Mouse (Mus musculus) telencephalon, adult 2 months (tissue): ENCODE measurements around the gene Map4.
"Not testable (repeated sequence)": the region's sequence is repeated elsewhere in the genome, so short reads cannot be mapped to it uniquely, and the experiment has no call there.

ENCODE experiments used
- DNase-seq: peaks from one replicate; pipeline ENCODE4 v3.0.0-alpha.2; 2011; ENCODE audit warnings: low read depth, low spot score

The Map4 gene

DNA sequence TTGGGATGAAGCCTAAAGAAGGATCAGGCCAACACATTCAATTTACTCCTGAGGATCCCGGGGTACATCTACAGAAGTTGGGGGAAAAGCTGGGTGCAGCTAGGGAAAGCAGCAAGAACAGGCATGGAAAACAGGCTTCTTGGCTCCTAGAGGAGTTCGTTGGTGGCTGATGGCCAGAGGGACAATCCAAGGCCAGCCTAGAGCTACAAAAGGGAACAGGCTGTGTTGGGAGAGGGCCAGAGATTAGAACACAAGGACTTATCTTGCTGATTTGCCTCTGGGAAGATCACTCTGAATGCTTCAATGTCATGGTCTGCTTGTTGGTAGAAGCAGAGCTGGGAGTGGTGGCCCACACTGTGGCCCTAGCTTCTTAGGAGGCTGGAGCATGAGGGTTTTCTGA lies 13.3 kb upstream of the Map4 start:
- no peak for DNase-seq

DNA sequence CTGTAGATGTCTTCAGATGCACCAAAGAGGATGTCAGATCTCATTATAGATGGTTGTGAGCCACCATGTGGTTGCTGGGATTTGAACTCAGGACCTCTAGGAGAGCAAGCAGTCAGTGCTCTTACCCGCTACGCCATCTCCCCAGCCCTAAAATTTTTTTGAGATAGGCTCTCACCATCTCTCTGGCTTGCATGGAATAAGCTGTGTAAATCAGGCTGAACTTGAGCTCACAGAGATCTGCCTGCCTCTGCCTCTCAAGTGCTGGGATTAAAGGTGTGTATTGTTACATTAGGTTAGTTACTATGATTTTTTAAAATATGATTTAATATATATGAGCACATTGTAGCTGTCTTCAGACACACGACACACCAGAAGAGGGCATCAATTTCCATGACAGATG lies 2.1 kb upstream of the Map4 start:
- no peak for DNase-seq

DNA sequence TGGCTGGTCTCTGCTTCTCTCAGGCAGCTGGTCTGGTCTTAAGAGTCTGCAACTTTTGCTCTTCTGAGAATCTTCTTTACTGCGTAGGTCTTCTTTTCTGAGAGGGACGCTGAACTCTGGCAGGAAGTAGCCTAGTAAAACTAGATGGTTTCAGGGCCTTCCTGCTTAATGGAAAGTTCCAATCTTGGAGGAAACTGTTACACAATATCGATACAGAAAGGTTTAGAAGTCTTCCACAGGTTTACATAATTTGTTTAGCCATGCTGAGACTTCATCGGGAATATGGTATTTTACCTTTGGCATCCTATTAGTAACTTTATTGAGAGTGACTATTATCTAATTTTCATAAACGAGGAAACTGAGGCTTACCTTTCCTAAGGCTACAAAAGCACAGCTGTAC lies 1.2 kb upstream of the Map4 start:
- no peak for DNase-seq

DNA sequence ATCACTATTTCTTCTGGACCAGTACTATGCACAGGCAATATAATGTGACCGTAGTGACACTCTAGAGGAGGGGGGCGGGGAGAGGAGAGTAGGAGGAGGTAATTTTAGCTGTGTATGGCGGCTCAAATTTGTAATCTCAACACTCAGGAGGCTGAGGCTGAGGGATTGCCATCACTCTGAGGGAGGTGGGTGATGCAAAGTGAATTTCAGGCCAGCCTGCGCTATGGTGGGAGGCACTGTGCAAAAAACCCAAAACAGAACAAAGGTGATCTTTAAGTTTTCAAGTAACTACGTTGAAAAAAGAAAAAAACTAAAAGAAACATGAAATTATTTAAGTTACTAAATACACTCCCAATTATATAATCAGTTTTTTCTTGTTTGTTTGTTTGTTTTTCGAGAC lies 508 bp upstream of the Map4 start:
- DNase-seq, result no peak

- no peak for DNase-seq
Measured at GRCm38 (mm10) chr9:109932361-109932755, 1.1 kb downstream of the Map4 start.

DNA sequence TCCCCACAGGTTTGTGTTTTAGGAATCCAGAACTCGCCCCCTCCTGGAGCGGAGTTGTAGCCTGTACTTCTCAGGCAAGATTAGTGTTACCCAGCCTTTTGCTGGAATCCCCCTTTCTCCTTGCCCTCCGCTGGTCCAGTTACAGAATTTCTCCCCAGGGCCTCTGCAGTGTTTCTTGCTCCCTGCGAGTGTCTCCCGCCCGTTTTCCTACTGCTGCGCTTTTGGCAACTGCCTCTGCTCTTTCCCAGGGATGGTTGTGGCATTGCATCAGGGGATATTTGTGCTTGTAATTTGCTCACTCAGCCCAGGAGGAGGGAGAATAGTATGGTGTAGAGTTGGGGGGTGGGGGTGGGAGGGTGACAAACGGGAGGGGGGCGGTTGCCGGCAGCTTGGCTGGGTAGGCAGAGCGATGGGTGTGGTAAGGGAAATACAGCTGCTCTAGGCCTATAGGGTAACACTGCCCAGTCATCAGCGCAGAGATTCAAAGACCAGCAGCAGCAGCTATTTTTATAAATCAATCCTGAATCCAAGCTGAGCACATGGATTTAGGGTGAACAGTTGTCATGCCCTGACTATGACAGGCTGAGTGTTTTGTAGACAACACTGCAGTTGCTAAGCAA lies 1.6 kb downstream of the Map4 start:
- DNase-seq, result peak; percentile 62

GRCm38 (mm10) chr9:109939401-109939800 lies 8.1 kb downstream of the Map4 start:
- DNase-seq, result no peak

- no peak for DNase-seq
Measured at GRCm38 (mm10) chr9:109942796-109943195, 11.5 kb downstream of the Map4 start.

DNA sequence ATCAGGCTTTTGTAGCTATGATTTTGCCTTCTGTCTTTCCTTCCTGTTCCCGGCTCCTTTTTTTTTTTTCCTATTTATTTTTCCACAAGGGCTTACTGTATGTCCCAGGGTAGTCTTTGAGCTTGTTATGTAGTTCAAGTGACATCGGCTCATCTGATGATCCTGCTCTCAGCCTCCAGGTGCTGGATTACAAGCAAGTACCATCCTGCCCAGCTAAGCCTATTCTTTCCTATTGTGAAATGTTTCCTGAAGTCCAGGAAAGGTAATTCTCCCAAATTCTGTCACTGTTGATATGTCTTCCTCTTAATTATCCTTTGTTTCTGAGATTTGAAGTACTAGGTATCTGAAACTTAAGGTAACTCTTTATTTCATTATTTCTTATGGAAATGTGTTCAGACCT lies 13.5 kb downstream of the Map4 start:
- no peak for DNase-seq

GRCm38 (mm10) chr9:109948546-109948945 lies 17.3 kb downstream of the Map4 start:
- no peak for DNase-seq

DNA sequence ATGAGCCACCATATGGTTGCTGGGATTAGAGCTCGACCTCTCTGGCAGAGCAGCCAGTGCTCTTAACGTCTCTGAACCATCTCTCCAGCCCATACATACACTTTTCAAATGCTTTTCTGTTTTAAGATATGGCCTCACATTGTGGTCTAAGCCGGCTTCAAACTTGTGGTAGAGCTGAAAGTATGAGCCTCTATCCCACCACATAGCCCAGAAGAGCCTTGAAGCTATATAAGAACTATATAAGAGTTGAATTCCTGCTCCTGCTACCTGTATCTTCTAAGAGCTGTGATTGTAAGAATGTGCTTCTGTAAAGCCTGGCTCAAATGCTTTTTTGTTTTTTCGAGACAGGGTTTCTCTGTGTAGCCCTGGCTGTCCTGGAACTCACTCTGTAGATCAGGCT lies 18.5 kb downstream of the Map4 start:
- DNase-seq, result no peak

- DNase-seq, result no peak
Measured at GRCm38 (mm10) chr9:109953538-109953937, 22.3 kb downstream of the Map4 start.

- no peak for DNase-seq
Measured at GRCm38 (mm10) chr9:109954631-109955030, 23.4 kb downstream of the Map4 start.

GRCm38 (mm10) chr9:109959456-109960150 lies 28.3 kb downstream of the Map4 start:
- no peak for DNase-seq

- DNase-seq, result no peak
Measured at GRCm38 (mm10) chr9:109960593-109960992, 29.3 kb downstream of the Map4 start.

DNA sequence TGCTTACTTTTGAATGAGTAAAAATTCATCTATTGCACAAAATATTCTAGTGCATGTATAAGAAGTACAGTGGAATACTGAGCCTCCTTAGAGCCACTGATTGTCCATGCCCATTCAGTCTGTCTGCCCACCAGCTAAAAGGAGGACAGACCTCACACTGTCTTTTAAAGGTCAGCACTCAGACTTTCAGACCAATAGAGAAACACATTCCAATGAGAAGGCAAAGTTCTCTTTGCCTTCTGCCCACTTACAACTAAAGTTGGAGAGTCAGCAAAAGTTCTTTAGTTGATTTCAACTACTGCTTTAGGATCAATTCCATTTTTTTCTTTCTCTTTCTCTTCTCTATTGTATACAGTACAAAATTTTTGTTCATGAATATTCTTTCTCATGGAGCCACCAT lies 33.5 kb downstream of the Map4 start:
- DNase-seq, result no peak

DNA sequence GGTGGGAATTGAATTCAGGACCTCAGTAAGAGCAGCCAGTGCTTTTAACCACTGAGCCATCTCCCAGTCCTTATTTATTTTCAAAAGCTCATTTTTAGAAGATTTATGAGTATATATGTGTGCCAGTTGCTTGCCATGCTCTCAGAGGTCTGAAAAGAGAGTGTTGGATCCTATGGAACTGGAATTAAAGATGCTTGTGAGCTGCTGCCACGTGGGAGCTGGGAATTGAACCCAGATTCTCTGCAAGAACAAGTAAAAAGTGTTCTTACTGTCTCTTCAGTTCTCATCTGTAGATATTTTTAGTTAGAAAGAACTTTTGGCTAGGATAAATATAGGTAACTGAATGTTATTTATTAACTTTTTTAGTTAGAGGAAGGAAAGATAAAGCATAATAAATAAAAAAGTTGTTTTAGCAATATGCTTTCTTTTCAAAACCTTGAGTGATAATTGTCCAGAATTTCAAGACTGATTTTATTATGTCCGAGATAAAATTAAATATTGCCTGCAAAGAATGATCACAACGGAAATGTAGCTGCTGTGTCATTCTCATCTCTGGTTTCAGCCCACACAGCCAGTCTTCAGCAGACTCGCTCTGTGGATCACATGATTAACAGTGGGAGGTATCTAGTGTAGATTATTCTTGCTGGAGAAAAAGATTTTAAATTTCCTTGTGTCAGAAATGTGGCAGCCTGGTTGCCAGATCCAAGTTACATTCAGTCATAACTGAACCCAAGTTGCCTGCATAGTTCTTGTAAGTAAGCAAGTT lies 37.3 kb downstream of the Map4 start:
- peak; percentile 82 for DNase-seq

- peak; percentile 50 for DNase-seq
Measured at GRCm38 (mm10) chr9:109969181-109969580, 37.9 kb downstream of the Map4 start.

DNA sequence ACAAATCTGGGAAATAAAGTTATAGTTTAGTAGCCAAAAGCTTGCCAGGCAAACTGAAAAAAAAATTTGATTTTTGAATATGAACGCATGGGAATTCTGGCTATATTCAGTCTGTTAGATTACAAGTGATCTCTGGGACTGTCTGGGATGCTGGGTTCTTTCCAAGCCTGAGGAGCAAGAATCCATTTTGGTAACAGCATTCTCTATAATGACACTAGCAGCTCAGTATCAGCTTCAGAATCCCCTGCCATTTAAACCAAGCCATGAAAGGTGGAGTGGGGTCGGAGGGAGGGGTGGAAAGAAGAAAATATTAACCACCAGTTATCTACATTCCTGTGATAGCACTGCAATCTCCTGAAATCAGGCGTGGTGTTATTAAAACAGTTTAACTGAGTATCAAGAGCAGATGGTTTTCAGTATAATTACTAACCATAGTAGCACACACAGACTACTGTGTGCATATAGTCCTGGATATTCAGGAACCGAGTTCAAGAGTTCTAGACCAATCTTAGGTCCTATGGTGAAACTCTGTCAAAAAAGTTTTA lies 38.6 kb downstream of the Map4 start:
- DNase-seq, result no peak

- not testable (repeated sequence) for DNase-seq
Measured at GRCm38 (mm10) chr9:109971711-109972110, 40.5 kb downstream of the Map4 start.

DNA sequence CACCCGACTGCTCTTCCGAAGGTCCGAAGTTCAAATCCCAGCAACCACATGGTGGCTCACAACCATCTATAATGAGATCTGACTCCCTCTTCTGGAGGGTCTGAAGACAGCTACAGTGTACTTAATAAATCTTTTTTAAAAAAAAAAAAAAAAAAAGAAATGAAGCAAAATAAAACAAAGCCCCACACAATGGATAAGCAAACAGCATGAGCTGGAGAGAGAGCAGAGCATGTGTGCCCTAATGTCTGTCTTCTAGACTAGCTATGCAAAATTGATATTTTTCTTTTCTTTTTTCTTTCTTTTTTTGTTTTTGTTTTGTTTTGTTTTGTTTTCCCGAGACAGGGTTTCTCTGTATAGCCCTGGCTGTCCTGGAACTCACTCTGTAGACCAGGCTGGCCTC lies 49.0 kb downstream of the Map4 start:
- not testable (repeated sequence) for DNase-seq

DNA sequence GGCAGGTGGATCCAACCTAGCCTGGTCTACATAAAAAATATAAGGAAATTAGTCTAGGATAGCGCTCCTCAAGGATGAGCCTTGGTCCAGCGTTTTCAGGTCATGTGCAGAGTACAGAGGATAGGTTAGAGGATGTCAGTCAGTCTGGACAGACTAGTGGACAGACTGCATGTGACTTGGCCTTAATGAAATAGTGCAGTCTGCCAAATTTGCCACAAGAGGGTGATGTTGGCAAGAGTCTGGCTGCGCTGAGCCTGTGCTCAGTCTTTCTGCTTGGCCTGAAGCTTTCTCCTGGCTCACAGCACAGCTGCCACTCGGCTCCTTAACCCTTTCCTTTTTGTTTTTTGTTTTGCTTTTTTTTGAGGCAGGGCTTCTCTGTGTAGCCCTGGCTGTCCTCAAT lies 54.2 kb downstream of the Map4 start:
- peak; percentile 63 for DNase-seq

DNA sequence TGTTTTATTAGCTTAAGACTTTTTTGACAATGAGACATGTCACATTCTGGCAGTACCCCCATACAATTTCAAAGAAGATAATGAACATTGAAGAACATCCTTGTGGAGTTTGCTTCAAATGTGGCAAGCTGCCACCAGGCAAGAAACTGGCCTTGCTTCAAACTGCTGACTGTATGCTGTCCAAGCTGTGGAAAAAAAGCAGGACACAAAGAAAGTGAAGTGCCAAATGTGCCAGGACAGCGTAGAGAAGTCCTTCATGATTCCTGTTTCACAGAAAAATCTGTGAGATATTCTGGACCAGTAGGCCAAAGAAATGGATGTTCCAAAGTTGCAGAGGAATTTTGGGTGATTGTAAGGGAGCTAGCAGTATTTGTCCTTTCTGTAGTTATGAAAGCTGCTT lies 57.8 kb downstream of the Map4 start:
- no peak for DNase-seq
